Mouse (Mus musculus): ENCODE data around the gene Klhdc7b. TPM values are rescaled to one million over a fixed set of nuclear protein-coding genes. Genes with fewer than 3 reads are reported as not detected.

Klhdc7b gene
- not detected for total RNA-seq (2023)

GRCm38 (mm10) chr15:89384617-89385016, at the start of gene Klhdc7b:
Gene Klhdc7b (plus strand): TSS chr15:89384917.

GRCm38 (mm10) chr15:89355241-89356187, 29.2 kb upstream of the Klhdc7b start, which contains the start of the genes Lmf2 and Ncaph2:
Gene Lmf2 (minus strand): TSS chr15:89355659.
Gene Ncaph2 (plus strand): TSS chr15:89355719.

GRCm38 (mm10) chr15:89373762-89374248, 10.9 kb upstream of the Klhdc7b start, which contains the start of gene Sco2:
Gene Sco2 (minus strand): TSS chr15:89373846.

GRCm38 (mm10) chr15:89376957-89377356, 7.8 kb upstream of the Klhdc7b start, which contains the start of gene Tymp:
Gene Tymp (minus strand): TSS chr15:89377039.

GRCm38 (mm10) chr15:89378831-89379401, 5.8 kb upstream of the Klhdc7b start, which contains the start of gene Odf3b:
Gene Odf3b (minus strand): TSS chr15:89379282.

GRCm38 (mm10) chr15:89410118-89410517, 25.4 kb downstream of the Klhdc7b start, which contains the start of gene Syce3:
Gene Syce3 (minus strand): TSS chr15:89410503.

GRCm38 (mm10) chr15:89425711-89426121, 41.0 kb downstream of the Klhdc7b start, which contains the start of gene Cpt1b:
Gene Cpt1b (minus strand): TSS chr15:89425863.

GRCm38 (mm10) chr15:89429352-89430221, 44.9 kb downstream of the Klhdc7b start, which contains the start of the genes C730034F03Rik, Gm44502 and Chkb:
Gene C730034F03Rik (plus strand): TSS chr15:89429589.
Gene Gm44502 (minus strand): TSS chr15:89429696.
Gene Chkb (minus strand): TSS chr15:89429908.

Other genes starting within 250 kb of the Klhdc7b start
- gene Mapk12, start 244.2 kb upstream of the Klhdc7b start, total RNA-seq (2023): not detected
- gene Mapk11, start 235.3 kb upstream of the Klhdc7b start, total RNA-seq (2023): 1 to 10 TPM; 1.5 to 2.0 TPM
- 100 to 1,000 TPM; 441 to 443 TPM for gene Plxnb2, start 204.1 kb upstream of the Klhdc7b start, total RNA-seq (2023)
- 1 to 10 TPM; 5.4 to 6.0 TPM for gene Dennd6b, start 188.4 kb upstream of the Klhdc7b start, total RNA-seq (2023)
- 10 to 100 TPM; 35.3 to 39.7 TPM for gene Ppp6r2, start 173.4 kb upstream of the Klhdc7b start, total RNA-seq (2023)
- gene Sbf1, start 69.6 kb upstream of the Klhdc7b start, total RNA-seq (2023): 100 to 1,000 TPM; 167 to 189 TPM
- not detected for gene Adm2, start 62.2 kb upstream of the Klhdc7b start, total RNA-seq (2023)
- not detected for gene Miox, start 50.5 kb upstream of the Klhdc7b start, total RNA-seq (2023)
- 10 to 100 TPM; 25.1 to 35.6 TPM for gene Lmf2, start 29.3 kb upstream of the Klhdc7b start, total RNA-seq (2023)
- 10 to 100 TPM; 59.0 to 69.9 TPM for gene Ncaph2, start 29.2 kb upstream of the Klhdc7b start, total RNA-seq (2023)
- gene Sco2, start 11.1 kb upstream of the Klhdc7b start, total RNA-seq (2023): 10 to 100 TPM; 13.8 to 16.4 TPM
- under 1 TPM; 0.46 to 0.76 TPM for gene Tymp, start 7.9 kb upstream of the Klhdc7b start, total RNA-seq (2023)
- gene Odf3b, start 5.6 kb upstream of the Klhdc7b start, total RNA-seq (2023): not detected
- gene Syce3, start 25.6 kb downstream of the Klhdc7b start, total RNA-seq (2023): not detected
- 1 to 10 TPM; 5.7 to 6.9 TPM for gene Cpt1b, start 40.9 kb downstream of the Klhdc7b start, total RNA-seq (2023)
- 1 to 10 TPM; 7.0 to 8.7 TPM for gene C730034F03Rik, start 44.7 kb downstream of the Klhdc7b start, total RNA-seq (2023)
- gene Gm44502, start 44.8 kb downstream of the Klhdc7b start, total RNA-seq (2023): not detected
- 100 to 1,000 TPM; 169 to 192 TPM for gene Chkb, start 45.0 kb downstream of the Klhdc7b start, total RNA-seq (2023)
- not detected for gene Mapk8ip2, start 69.0 kb downstream of the Klhdc7b start, total RNA-seq (2023)
- gene Arsa, start 92.5 kb downstream of the Klhdc7b start, total RNA-seq (2023): 10 to 100 TPM; 37.3 TPM
- gene Shank3, start 114.7 kb downstream of the Klhdc7b start, total RNA-seq (2023): under 1 TPM; 0.39 to 0.79 TPM
- gene Acr, start 183.4 kb downstream of the Klhdc7b start, total RNA-seq (2023): not detected
- gene Rabl2, start 207.0 kb downstream of the Klhdc7b start, total RNA-seq (2023): 1 to 10 TPM; 1.9 to 2.5 TPM